Mouse (Mus musculus) retina, postnatal 1 day (tissue): Measurements from ENCODE around the gene Slc12a8.
"Not testable (repeated sequence)": the region's sequence is repeated elsewhere in the genome, so short reads cannot be mapped to it uniquely, and the experiment has no call there.

Source experiments
- DNase-seq: peaks from one replicate; pipeline ENCODE4 v3.0.0-alpha.2; 2012

The Slc12a8 gene

GRCm38 (mm10) chr16:33516807-33517565 lies at the start of gene Slc12a8:
Gene Slc12a8, plus strand, starts transcription at chr16:33517328.
- peak; percentile 36 for DNase-seq

- DNase-seq: no peak
Measured at GRCm38 (mm10) chr16:33467451-33467850, 49.7 kb upstream of the Slc12a8 start.

GRCm38 (mm10) chr16:33469973-33470372 lies 47.2 kb upstream of the Slc12a8 start:
- DNase-seq: no peak

DNA sequence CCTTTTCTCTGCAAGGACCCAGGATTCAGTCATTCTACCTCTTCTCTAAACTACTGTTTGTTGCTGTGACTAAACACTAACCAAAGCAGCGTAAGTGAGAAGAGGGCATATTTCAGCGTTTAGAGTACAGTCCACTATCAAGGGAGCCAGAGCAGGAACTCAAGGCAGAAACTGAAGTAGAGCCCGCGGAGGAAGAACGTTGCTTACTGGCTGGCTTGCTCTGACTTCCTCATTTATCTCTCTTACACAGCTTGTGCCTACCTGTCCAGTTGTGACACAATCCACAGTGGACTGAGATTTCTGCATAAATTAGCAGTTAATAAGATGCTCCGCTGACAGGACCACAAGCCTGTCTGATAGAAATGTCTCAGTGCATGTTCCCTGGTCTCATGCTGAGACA lies 42.7 kb upstream of the Slc12a8 start:
- DNase-seq: no peak

- DNase-seq: peak; percentile 25
Measured at GRCm38 (mm10) chr16:33479926-33480325, 37.2 kb upstream of the Slc12a8 start.

- peak; percentile 45 for DNase-seq
Measured at GRCm38 (mm10) chr16:33481148-33481547, 36.0 kb upstream of the Slc12a8 start.

- no peak for DNase-seq
Measured at GRCm38 (mm10) chr16:33482309-33482708, 34.8 kb upstream of the Slc12a8 start.

GRCm38 (mm10) chr16:33487709-33488108 lies 29.4 kb upstream of the Slc12a8 start:
- DNase-seq: no peak

GRCm38 (mm10) chr16:33494374-33494773 lies 22.8 kb upstream of the Slc12a8 start:
- DNase-seq: no peak

GRCm38 (mm10) chr16:33508082-33508481 lies 9.0 kb upstream of the Slc12a8 start:
- no peak for DNase-seq

- DNase-seq: not testable (repeated sequence)
Measured at GRCm38 (mm10) chr16:33509231-33509630, 7.9 kb upstream of the Slc12a8 start.

GRCm38 (mm10) chr16:33510856-33511255 lies 6.3 kb upstream of the Slc12a8 start:
- not testable (repeated sequence) for DNase-seq

GRCm38 (mm10) chr16:33512555-33512954 lies 4.6 kb upstream of the Slc12a8 start:
- no peak for DNase-seq

- no peak for DNase-seq
Measured at GRCm38 (mm10) chr16:33517627-33518026, 499 bp downstream of the Slc12a8 start.

- no peak for DNase-seq
Measured at GRCm38 (mm10) chr16:33518236-33518635, 1.1 kb downstream of the Slc12a8 start.

DNA sequence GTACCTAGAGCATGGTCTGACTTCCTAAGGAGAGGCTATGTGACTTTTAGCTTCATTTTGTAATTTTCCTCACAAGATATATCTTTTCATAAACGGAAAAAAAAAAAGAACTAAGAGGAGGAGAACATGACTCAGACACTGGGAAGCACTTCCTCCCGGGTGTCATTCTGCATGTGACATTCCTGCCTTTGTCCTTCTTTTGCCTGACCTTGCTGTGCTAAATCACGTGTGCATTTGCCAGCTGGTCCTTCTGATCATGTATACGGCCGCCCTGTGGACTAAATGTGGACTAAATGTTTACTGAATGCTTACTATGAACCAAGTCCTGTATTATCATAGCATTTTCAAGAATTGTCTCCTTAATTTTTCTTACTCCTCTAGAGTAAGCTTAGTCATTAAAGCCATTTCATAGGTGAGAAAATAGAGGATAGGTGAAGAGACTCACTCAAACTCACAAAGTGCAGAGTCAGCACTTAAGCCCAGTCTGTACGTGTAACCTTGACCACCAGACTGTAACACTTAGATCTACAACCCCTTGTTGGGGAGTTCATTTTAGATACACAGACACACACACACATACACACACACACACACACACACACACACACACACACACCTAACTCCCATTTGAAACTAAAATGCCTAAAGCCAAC lies 2.9 kb downstream of the Slc12a8 start:
- no peak for DNase-seq

DNA sequence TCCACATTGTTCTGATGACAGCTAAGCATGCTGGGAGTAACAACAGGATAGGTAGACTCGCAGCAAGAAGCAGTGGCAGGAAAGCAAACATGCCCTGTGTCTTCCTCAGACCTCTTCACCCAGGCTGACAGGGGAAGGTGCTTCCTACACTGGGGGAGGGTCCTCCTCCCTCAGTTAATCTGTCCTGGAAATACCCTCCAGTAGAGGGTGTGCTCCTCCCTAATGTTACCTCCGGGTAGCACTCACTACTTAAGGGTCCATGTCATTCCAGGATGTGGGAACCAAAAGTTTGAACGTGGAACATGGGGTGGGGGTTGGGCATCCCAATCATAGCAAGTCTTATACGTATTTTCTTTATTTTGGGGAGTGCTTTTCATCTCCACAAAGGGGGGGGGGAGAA lies 5.4 kb downstream of the Slc12a8 start:
- no peak for DNase-seq

GRCm38 (mm10) chr16:33523571-33523970 lies 6.4 kb downstream of the Slc12a8 start:
- DNase-seq: no peak

DNA sequence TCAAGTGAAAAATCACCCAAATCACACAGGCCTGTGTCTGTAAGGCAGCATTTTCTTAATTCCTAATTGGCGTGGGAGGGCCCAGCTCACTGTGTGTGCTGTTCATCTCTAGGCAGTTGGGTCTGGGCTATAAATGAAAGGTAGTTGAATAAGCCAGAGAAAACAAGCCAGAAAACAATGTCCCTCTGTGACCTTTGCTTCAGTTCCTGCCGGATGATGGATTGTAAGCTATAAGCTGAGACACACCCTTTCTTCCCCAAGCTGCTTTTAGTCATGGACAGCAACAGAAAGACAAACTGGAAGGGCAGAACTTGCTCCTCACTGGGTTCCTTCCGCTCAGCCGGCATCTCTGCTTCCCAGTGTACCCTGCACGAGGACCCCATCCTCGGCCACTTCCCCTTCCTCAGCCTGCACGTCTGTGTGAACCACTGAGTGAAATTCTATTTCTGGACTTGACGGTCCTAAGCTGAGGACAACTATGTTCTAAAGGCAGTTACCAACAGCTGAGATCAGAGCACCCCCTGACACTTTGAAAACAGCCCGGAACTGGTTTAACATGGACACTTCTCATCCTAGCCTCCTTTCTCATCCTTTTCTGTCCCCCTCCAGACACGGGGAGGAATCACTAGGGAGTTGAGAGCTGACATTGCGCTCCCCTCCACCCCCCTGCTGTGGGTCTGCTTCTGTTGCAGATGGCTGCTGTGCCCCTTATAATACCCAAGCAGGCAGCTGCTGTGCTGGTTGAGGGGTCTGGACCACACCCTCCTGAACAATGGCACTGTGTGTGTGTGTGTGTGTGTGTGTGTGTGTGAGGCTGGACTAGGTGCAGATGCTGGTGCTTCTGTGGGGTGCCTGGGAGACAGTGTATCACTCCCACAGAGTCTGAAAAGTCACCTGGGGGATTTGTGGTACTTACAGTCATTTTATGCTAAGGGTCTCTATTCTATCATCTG lies 12.7 kb downstream of the Slc12a8 start:
- DNase-seq: peak; percentile 55

- no peak for DNase-seq
Measured at GRCm38 (mm10) chr16:33531184-33531583, 14.1 kb downstream of the Slc12a8 start.

GRCm38 (mm10) chr16:33536456-33536855 lies 19.3 kb downstream of the Slc12a8 start:
- no peak for DNase-seq

DNA sequence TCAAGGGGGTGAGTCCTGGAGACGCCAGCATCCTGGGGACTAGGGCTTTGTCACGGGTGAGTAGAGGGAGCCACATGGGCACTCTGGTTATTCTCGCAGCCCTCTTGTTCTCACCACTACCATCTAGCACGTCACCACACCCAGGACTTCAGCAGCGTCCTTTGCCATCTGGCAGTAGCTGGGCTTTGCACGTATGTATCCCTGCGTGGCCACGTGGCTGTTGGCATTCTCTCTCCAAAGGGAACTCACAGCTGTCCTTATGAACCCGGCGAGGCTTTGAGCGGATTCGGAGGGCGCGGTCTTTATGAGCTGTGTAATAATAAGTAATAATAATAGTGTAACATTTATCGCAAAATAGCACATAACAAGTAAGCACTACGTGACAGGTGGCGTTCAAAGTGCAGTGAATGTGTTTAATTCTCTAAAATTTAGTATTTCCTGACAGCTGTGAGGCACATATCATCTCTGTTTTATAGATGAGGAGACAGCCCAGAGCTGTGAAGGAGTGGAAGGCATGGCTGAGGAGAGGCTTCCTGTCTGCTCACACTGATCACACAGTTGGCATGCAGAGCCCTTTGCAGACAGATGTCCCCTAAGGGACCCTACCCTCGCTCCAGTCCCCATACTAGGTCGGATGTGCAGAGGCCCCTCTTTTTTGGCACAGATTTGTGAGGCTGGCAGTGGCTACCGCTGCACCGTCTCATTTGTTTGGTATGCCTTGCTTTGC lies 20.5 kb downstream of the Slc12a8 start:
- DNase-seq: peak; percentile 40

- DNase-seq: no peak
Measured at GRCm38 (mm10) chr16:33544346-33544745, 27.2 kb downstream of the Slc12a8 start.
